Mouse (Mus musculus) cerebellum, postnatal 14 days (tissue): ENCODE data around the gene Arhgap11a.

ENCODE experiments used
- DNase-seq, 2 experiments: peaks; one replicate each; pipeline ENCODE4 v3.0.0; 2021; ENCODE audit warnings: mixed read lengths in 2 of 2

Arhgap11a gene

DNA sequence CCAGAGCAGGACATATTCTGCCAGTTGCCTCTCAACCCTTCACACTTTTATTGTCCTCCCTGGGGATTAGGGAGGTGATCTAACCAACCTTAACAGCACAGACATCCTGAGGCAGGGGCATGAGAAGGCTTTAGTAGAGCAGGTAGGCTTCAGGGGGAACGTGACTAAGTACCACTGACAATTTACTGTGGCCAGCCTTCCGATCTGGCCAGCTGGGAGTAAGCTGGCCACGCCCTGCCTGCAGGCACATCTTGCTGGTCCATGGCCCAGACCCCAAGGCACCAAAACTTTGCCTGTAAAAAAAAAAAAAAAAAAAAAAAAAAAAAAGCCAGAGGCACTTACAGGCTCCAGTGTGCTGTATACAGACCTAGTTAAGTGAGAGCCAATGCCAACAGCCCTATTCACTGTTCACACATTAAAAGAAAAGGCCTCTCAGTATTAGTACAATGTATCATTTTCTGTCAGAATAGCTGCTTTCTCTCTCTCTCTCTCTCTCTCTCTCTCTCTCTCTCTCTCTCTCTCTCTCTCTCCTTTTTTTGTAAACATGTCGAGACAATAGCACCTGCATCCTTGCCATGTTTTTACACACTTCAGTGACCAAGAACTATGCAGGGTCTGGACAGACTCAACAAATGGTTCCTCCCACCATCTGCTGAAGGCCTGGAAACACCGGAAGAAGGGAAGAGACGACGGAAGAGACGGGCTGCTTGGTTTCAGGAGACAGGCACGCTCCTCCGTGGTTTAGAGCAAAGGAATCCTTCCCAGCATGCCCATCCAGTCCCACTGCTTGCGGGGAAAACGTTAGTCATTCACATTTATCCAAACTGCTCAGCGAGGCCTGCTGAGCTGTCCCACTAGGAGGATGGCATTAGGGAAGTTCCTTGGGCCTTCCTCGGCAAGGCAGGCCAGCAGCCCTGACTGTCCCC lies 30.5 kb downstream of the Arhgap11a start:
- no peak for DNase-seq

DNA sequence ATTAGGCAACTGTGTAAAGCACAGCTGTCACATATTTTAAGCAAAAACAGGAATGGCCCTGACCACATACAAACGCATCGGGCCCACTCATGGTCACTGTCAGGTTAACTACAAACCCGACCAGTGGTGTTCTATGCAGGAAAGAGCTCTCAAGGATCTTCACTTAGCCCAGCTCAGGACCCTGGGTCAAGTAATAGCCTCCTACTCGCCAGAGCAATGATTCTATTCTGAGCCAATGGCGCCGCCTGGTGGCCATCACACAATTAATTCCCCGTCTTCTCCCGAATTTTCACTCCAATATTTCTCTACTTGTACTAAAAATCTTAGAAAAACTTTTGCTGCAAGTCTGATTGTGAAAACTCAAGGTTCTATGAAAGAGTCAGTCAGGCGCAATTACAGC lies 40.8 kb downstream of the Arhgap11a start:
- DNase-seq = peak; percentile 82 to 92

DNA sequence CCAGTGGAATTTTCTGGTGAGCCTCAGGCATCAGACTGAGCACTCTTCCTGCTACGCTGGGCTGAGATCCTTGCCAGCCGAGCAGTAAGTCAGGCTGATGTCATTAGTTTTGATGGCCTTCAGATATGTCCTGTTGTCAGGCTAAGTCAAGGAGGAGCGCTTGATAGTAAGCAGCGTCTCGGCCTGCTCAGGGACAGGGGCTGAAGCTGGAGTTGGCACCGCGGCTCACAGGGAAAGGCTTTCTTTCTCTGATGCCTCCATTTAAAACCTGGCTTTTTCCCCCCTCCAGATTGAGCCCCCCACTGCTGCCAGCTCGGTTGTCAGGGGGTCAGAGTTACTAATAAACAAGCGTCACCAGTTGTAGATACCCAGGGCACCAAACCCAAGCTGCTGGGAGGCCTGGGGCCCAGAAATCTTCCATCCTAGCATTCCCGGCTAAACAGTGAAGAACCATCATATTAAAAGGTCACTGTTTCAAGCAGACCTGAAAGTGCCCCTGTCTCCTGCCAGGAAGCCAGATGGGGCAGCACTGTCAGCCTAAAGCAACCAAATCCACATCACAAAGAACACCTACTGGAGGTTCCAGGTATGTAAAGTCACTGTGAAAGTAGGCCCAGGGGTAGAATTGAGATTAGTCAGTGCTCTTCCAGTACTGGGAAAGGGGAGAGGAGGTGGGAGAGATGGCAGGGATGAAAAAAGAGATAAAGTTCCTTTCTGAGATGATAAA lies 41.4 kb downstream of the Arhgap11a start:
- DNase-seq = peak; percentile 22 to 38

DNA sequence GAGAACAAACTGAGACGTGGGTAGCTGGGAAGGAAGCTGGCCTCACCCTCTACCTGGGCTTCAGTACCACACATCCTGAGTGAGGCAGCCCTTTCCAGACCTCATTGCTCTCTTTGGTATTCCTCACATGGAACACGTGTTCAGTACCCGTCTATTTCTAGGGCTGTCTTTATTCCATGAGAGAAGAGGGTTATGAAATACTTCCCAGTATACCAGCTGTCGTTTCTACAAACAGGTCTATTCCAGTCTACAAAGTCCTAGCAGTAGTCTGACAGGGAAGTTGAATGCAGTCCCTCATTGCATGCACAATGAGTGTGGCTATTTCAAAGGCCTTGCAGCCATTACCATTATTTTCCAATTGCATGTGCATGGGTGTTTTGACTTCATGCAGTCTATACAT lies 42.7 kb downstream of the Arhgap11a start:
- no peak for DNase-seq

DNA sequence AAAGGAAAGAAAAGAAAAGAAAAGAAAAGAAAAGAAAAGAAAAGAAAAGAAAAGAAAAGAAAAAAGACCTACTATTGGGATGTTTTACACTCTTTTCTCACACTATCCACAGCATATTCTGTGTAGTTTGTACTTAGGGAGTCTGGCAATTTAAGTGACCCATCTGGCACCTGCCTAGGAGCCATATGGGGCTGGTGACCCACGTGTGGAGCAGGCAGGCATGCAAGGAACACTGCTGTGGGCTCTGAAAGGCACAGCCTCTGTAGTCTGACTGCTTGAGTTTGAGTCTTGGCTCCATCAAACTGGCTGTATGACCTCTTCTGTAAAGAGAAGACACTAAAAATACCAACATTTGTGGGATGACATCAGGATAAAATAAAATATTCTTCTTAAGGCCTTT lies 44.7 kb downstream of the Arhgap11a start:
- peak; percentile 25 to 53 for DNase-seq

DNA sequence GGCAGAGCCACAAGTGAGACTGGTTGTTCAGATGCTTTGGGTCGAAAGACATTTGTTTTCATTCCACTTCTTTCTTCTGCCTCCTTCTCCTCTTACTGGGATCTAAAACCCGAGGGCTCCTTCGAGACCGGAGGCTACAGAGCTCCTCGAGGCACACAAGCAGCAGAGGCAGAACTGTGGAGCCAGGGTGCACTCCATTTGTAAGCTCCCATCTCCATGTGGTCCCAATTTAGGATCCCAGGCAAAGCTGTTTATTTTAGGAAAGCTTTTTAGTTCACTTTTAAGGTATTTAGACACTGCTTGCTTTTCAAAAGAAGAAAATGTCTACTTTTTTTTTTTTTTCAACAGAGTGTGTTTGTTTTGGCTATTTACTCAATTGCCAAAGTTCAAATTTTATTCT lies 47.6 kb downstream of the Arhgap11a start:
- DNase-seq = no peak

DNA sequence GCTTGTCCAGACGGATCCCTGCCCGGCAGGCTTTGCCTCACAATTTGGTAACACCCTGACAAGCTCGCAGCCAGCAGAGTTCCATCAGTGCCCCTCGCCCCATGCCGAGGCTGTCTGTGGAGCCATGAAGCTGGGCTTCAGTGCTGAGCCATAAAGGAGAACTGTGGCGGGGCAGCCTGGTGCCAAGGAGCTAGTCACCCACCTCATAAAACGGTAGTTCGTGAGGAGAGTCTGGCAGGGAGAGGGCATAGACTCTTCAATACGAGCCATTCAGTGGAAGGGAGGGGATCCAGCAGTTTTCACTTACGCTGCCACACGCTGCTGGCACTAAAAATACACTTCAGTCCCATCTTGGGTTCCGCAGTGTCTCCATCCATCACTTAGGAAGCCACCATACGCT lies 49.9 kb downstream of the Arhgap11a start:
- DNase-seq = peak; percentile 26 to 35

DNA sequence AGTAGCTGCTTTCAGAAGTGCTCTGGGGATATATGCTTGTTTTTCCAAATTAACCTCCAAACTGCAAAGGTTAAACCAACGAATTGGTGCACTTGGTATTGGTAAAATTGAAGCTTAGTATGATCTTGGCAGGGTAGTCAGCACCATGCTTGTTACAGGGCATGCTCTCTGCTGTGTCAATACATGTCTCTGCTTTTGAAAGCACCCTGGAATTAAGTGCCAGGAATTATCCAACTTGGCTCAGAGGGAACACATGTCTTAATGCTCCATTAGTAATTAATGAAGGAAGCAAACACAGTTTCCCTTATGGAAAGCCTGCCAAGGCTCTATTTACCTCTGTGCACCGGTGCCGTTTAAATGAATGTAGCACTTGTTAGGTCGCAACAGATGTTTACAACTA lies 53.3 kb downstream of the Arhgap11a start:
- no peak for DNase-seq

DNA sequence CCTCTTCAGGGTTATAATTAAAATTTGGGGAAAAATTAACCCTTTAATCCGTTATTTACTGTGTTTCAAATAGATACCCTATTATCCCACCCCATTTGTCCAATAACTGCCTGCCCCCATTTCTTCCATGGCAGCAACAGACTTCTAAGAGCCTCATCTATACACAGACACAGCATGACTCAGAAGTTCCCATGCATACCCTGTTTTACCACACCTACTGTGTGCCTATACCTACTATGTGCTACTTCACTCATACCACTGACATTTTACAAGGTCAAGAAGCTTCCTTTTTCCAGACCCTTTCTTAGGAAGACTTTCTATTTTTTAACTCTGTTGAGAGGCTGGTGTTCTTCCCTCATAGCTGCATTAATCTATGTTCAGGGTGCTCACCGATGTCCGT lies 54.9 kb downstream of the Arhgap11a start:
- no peak for DNase-seq

DNA sequence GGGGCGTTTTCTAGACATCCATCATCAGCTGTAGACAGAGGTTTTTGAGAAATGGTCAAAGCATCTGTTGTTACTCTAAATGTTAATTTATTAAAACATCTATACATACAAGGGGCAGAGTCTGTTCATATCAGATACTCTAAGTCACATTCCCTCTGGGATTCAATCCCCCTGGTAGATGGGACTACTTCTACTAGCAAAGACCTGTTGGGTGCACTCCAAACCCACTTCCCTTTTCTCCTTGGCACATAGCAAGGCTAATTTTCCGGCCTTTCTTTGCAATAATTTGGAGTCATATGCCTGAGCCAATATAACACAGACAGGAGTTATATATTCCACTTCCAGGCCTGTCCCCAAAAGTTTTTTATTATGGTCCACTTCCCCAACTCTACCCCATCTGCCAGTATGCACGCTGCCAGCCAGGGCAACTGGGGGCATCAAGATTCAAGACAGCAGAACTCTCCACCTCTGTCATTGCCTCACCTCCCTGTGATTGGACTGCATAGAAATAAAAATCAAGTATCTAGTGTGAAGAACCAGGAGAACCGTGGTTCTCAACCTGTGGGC lies 59.6 kb downstream of the Arhgap11a start:
- no peak for DNase-seq

DNA sequence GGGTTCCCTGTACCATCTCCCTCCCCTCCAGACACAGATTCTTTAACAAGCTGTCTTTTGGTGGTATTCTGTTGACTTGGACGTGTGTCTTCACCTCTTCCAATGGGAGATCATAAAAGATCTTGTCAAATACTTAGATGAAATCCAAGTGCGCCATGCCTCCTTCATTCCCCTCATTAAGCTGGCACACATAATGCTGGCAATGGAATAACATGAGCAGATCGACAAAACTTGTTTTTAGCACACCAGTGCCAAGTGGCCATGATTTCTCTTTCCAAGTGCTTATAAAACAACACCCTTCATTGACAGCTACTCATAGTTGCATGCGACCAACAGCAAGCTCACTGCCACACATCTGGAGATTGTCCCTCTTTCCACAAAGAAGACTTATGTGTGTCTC lies 60.6 kb downstream of the Arhgap11a start:
- DNase-seq = peak; percentile 27 to 56

DNA sequence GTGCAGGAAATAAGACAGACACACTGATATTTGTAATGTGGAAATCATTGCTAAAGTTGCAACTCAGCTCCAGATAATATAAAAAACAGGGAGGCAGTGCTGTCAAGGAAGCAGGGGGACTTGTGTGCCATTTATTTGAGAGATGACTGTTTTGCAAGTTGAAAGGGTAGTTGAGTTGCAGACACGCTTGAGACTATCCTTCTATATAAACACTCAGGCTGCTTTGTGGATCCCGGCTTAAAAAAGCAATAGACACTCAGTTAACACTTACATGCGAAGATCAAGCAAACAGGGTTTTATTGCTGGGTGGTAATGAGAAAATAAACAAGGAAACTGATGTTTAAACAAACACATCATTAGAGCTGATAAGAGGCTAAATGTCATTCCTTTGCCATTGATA lies 63.6 kb downstream of the Arhgap11a start:
- DNase-seq = no peak

DNA sequence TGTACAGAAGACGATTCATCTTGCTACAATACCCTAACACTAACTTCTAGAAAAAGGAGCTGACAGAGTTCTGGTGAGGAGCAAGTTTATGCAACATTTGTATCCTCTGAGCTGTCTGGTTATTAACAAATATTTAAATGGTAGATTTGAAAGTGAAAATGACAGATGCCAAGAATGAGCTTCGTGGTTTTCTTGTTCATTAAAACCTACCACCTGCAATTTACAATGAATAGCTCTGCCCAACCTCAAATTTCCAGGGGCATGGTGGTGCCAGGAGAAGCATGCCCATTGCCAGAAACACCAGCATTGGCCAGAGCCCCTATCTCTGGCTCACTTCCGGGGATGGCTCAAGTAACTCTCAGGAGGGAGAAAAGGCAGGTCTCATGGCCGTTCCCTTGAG lies 66.9 kb downstream of the Arhgap11a start:
- no peak for DNase-seq
